Mouse (Mus musculus) kidney, adult 2 months (tissue): Measurements from ENCODE around the gene Ankrd42. TPM values are rescaled to one million over a fixed set of nuclear protein-coding genes. Genes with fewer than 3 reads are reported as not detected.

Experiments used
- DNase-seq: peaks from one replicate; pipeline ENCODE4 v3.0.0; 2021
- H3K27ac ChIP-seq: fragments of 200-500 bp; 2 replicates; pipeline ENCODE4 v1.5.1; 2012; ENCODE audit warnings: low read depth, low read length, control low read depth, inconsistent platforms; ENCODE audit not compliant: insufficient read depth
- H3K27me3 ChIP-seq: fragments of 200-500 bp; replicated peaks from 2 replicates; pipeline ENCODE4 v1.6.1; 2012; ENCODE audit warnings: mild to moderate bottlenecking, moderate library complexity, low read length, inconsistent platforms; ENCODE audit not compliant: control insufficient read depth, insufficient read depth
- H3K36me3 ChIP-seq: fragments of 200-500 bp; 2 replicates; pipeline ENCODE4 v1.6.1; 2012; ENCODE audit warnings: mild to moderate bottlenecking, moderate library complexity, low read length, inconsistent platforms; ENCODE audit not compliant: control insufficient read depth, insufficient read depth
- H3K4me1 ChIP-seq: fragments of 200-500 bp; 2 replicates; pipeline ENCODE4 v1.6.1; 2011; ENCODE audit warnings: low read length; ENCODE audit not compliant: control insufficient read depth, insufficient read depth
- H3K4me3 ChIP-seq: fragments of 200-500 bp; 2 replicates; pipeline ENCODE4 v1.5.1; 2011; ENCODE audit warnings: mild to moderate bottlenecking, low read depth, low read length, control low read depth; ENCODE audit not compliant: insufficient read depth
- CTCF ChIP-seq: fragments of 200-500 bp; conservative IDR thresholded peaks from 2 replicates; pipeline ENCODE4 v1.5.1; 2011; ENCODE audit warnings: low read depth, mild to moderate bottlenecking, control low read depth, low read length, moderate library complexity, mixed read lengths; ENCODE audit not compliant: insufficient read depth, insufficient read length
- POLR2A ChIP-seq: fragments of 200-500 bp; IDR thresholded peaks from one replicate; pipeline ENCODE4 v1.6.1; 2011; ENCODE audit warnings: low read depth, low read length, control low read depth
- WGBS: fragments of 180-500 bp; shearing (Covaris S2); methylation state at CpG from one replicate; pipeline ENCODE4 v1.1.7; 2018; 5-methylcytosine and 5-hydroxymethylcytosine counted together
- polyA plus RNA-seq: library from polyadenylated mRNA; depleted of rRNA; stranded (reverse); fragments of >200 nt; gene quantifications from 2 replicates; pipeline ENCODE4 v1.2.3, GENCODE M21; 2012

The Ankrd42 gene
- polyA plus RNA-seq, 1 experiment, result 2.3 TPM

GRCm38 (mm10) chr7:92624488-92624887, 12.5 kb downstream of the Ankrd42 start:
- Histone ChIP-seq H3K4me1 (no peaks in the 10 kb centered on the region), H3K36me3 (no peaks in the 10 kb centered on the region), H3K27me3 (no peaks in the 10 kb centered on the region), H3K27ac (no peak overlapping the region), H3K4me3 (no peak overlapping the region)
- TF ChIP-seq CTCF (no peak), POLR2A (no peak)
- no peak for DNase-seq
- WGBS, result 28% methylated on average over 2 of the region's 2 CpGs

- WGBS, result 77% methylated on average over 7 of the region's 7 CpGs
- no peak for DNase-seq
- no peak overlapping the region for H3K27ac ChIP-seq
- no peak overlapping the region for H3K4me3 ChIP-seq
- no peak for TF ChIP-seq CTCF
- H3K27me3 ChIP-seq, result no peaks in the 10 kb centered on the region
- no peaks in the 10 kb centered on the region for H3K4me1 ChIP-seq
- no peaks in the 10 kb centered on the region for H3K36me3 ChIP-seq
These were observed 26.1 kb downstream of the Ankrd42 start for GRCm38 (mm10) chr7:92610830-92611229.

GRCm38 (mm10) chr7:92604961-92605360, 32.0 kb downstream of the Ankrd42 start:
- no peaks in the 10 kb centered on the region for H3K27me3 ChIP-seq
- no peak overlapping the region for H3K27ac ChIP-seq
- H3K36me3 ChIP-seq, result no peaks in the 10 kb centered on the region
- no peaks in the 10 kb centered on the region for H3K4me1 ChIP-seq
- H3K4me3 ChIP-seq, result no peak overlapping the region
- no peak for DNase-seq
- WGBS, result 92% methylated on average over 7 of the region's 7 CpGs
- TF ChIP-seq POLR2A (no peak), CTCF (no peak)

- no peak overlapping the region for H3K4me3 ChIP-seq
- WGBS, result 75% methylated on average over 2 of the region's 2 CpGs
- no peak for DNase-seq
These were observed 46.1 kb downstream of the Ankrd42 start for GRCm38 (mm10) chr7:92590842-92591241.

GRCm38 (mm10) chr7:92589986-92590385, 47.0 kb downstream of the Ankrd42 start:
- Histone ChIP-seq H3K27ac (no peak overlapping the region), H3K4me3 (no peak overlapping the region), H3K36me3 (no peaks in the 10 kb centered on the region), H3K4me1 (no peaks in the 10 kb centered on the region), H3K27me3 (no peaks in the 10 kb centered on the region)
- DNase-seq, result no peak
- 82% methylated on average over 7 of the region's 7 CpGs for WGBS
- TF ChIP-seq CTCF (no peak), POLR2A (no peak)

More at GRCm38 (mm10) chr7:92590842-92591241, 46.1 kb downstream of the Ankrd42 start:
- Histone ChIP-seq H3K4me1 (no peaks in the 10 kb centered on the region), H3K36me3 (no peaks in the 10 kb centered on the region), H3K27me3 (no peaks in the 10 kb centered on the region), H3K27ac (no peak overlapping the region)
- TF ChIP-seq CTCF (no peak), POLR2A (no peak)

- Histone ChIP-seq H3K4me3 (no peak overlapping the region), H3K27ac (no peak overlapping the region), H3K4me1 (no peaks in the 10 kb centered on the region), H3K36me3 (peaks cover 1% of the 10 kb centered on the region; the same call in 1 of the 2 replicates), H3K27me3 (no peaks in the 10 kb centered on the region)
- 93% methylated on average over 7 of the region's 7 CpGs for WGBS
- TF ChIP-seq POLR2A (no peak), CTCF (no peak)
- no peak for DNase-seq
These were observed 53.4 kb downstream of the Ankrd42 start for GRCm38 (mm10) chr7:92583567-92583966.

- no peaks in the 10 kb centered on the region for H3K27me3 ChIP-seq
- no peak for TF ChIP-seq CTCF
- no peak for TF ChIP-seq POLR2A
- peaks cover 1% of the 10 kb centered on the region; the same call in 1 of the 2 replicates for H3K36me3 ChIP-seq
- DNase-seq, result no peak
- WGBS, result 92% methylated on average over 5 of the region's 5 CpGs
- H3K27ac ChIP-seq, result no peak overlapping the region
- no peaks in the 10 kb centered on the region for H3K4me1 ChIP-seq
- no peak overlapping the region for H3K4me3 ChIP-seq
These were observed 56.3 kb downstream of the Ankrd42 start for GRCm38 (mm10) chr7:92580491-92581207.

- Histone ChIP-seq H3K27ac (no peak overlapping the region), H3K4me3 (no peak overlapping the region), H3K36me3 (no peaks in the 10 kb centered on the region; the same call in 1 of the 2 replicates), H3K27me3 (no peaks in the 10 kb centered on the region), H3K4me1 (no peaks in the 10 kb centered on the region)
- DNase-seq, result no peak
- 97% methylated on average over 1 of the region's 1 CpGs for WGBS
- TF ChIP-seq POLR2A (no peak), CTCF (no peak)
These were observed 70.2 kb downstream of the Ankrd42 start for GRCm38 (mm10) chr7:92566775-92567174.
